Mouse (Mus musculus) MEL (cell line): ENCODE data around the gene Mtss1l. TPM values are rescaled to one million over a fixed set of nuclear protein-coding genes. Genes with fewer than 3 reads are reported as not detected.

ENCODE experiments used
- DNase-seq: peaks from one replicate; pipeline ENCODE4 v3.0.0; 2011; ENCODE audit warnings: low read depth, low spot score
- H3K27ac ChIP-seq: 2 replicates; pipeline ENCODE4 v1.5.1; 2012; ENCODE audit warnings: low read depth, mild to moderate bottlenecking, control low read depth, low read length, moderate library complexity; ENCODE audit not compliant: control insufficient read depth
- H3K27me3 ChIP-seq, 2 experiments: fragments of 150-350 bp in 1 of 2; sonication (generic) in 1 of 2; 2 replicates each; pipeline ENCODE4 v1.6.1; 2012; ENCODE audit warnings: low read length in 2 of 2, mild to moderate bottlenecking in 2 of 2, improper control_type of control experiment in 1 of 2, moderate library complexity in 1 of 2; ENCODE audit not compliant: insufficient read depth in 2 of 2, control insufficient read depth in 1 of 2
- H3K36me3 ChIP-seq, 2 experiments: 2 replicates each; pipeline ENCODE4 v1.6.1; 2012 to 2014; ENCODE audit warnings: low read length in 2 of 2, improper control_type of control experiment in 1 of 2, inconsistent platforms in 1 of 2, mild to moderate bottlenecking in 1 of 2; ENCODE audit not compliant: insufficient read depth in 2 of 2, control insufficient read depth in 1 of 2
- H3K4me1 ChIP-seq, 2 experiments: fragments of 150-350 bp in 1 of 2; sonication (generic) in 1 of 2; 2 replicates each; pipeline ENCODE4 v1.6.1; 2012; ENCODE audit warnings: low read length in 2 of 2, improper control_type of control experiment in 1 of 2, mild to moderate bottlenecking in 1 of 2; ENCODE audit not compliant: insufficient read depth in 2 of 2, control insufficient read depth in 1 of 2
- H3K4me3 ChIP-seq, 2 experiments: fragments of 150-350 bp in 1 of 2; sonication (generic) in 1 of 2; 2 replicates each; pipeline ENCODE4 v1.5.1; 2012; ENCODE audit warnings: low read depth in 2 of 2, low read length in 2 of 2, mild to moderate bottlenecking in 2 of 2, moderate library complexity in 2 of 2, control low read depth in 1 of 2, improper control_type of control experiment in 1 of 2; ENCODE audit not compliant: control insufficient read depth in 1 of 2, insufficient read depth in 1 of 2
- H3K79me2 ChIP-seq: 2 replicates; pipeline ENCODE4 v1.6.1; 2012; ENCODE audit warnings: mild to moderate bottlenecking, low read length, moderate library complexity; ENCODE audit not compliant: control insufficient read depth, poor library complexity, insufficient read depth
- H3K9ac ChIP-seq: 2 replicates; pipeline ENCODE4 v1.6.1; 2012; ENCODE audit warnings: low read depth, mild to moderate bottlenecking, control low read depth, low read length, moderate library complexity; ENCODE audit not compliant: control insufficient read depth, poor library complexity, severe bottlenecking
- H3K9me3 ChIP-seq: fragments of 150-350 bp; sonication (generic); replicated peaks from 2 replicates; pipeline ENCODE4 v1.6.1; 2012; ENCODE audit warnings: mild to moderate bottlenecking, low read length, improper control_type of control experiment, moderate library complexity; ENCODE audit not compliant: insufficient read depth
- BHLHE40 ChIP-seq: IDR thresholded peaks from 2 replicates; pipeline ENCODE4 v1.6.1; 2012; ENCODE audit warnings: low read depth, mild to moderate bottlenecking, inconsistent platforms, low read length, improper control_type of control experiment, borderline replicate concordance
- CHD1 ChIP-seq: IDR thresholded peaks from 2 replicates; pipeline ENCODE4 v1.6.1; 2012; ENCODE audit warnings: low read depth, mild to moderate bottlenecking, inconsistent platforms, low read length, improper control_type of control experiment
- CHD2 ChIP-seq: IDR thresholded peaks from 2 replicates; pipeline ENCODE4 v1.6.1; 2011; ENCODE audit warnings: low read length, improper control_type of control experiment
- ETS1 ChIP-seq: IDR thresholded peaks from 2 replicates; pipeline ENCODE4 v1.6.1; 2012; ENCODE audit warnings: low read depth, mild to moderate bottlenecking, inconsistent platforms, low read length, improper control_type of control experiment, moderate library complexity
- GABPA ChIP-seq: IDR thresholded peaks from 2 replicates; pipeline ENCODE4 v1.6.1; 2012; ENCODE audit warnings: low read depth, mild to moderate bottlenecking, inconsistent platforms, low read length, improper control_type of control experiment, moderate library complexity
- GATA1 ChIP-seq: IDR thresholded peaks from 2 replicates; pipeline ENCODE4 v1.6.1; 2011; ENCODE audit warnings: low read depth, low read length, improper control_type of control experiment
- HCFC1 ChIP-seq: IDR thresholded peaks from 2 replicates; pipeline ENCODE4 v1.6.1; 2012; ENCODE audit warnings: low read depth, mild to moderate bottlenecking, inconsistent platforms, low read length, improper control_type of control experiment, moderate library complexity
- JUND ChIP-seq: IDR thresholded peaks from 2 replicates; pipeline ENCODE4 v1.6.1; 2011; ENCODE audit warnings: low read depth, mild to moderate bottlenecking, improper control_type of control experiment, low read length
- KAT2A ChIP-seq: conservative IDR thresholded peaks from 2 replicates; pipeline ENCODE4 v1.6.1; 2012; ENCODE audit warnings: low read depth, low read length, improper control_type of control experiment, inconsistent platforms
- MAFK ChIP-seq: IDR thresholded peaks from 2 replicates; pipeline ENCODE4 v1.6.1; 2011; ENCODE audit warnings: low read depth, mild to moderate bottlenecking, low read length, improper control_type of control experiment, borderline replicate concordance
- MXI1 ChIP-seq: IDR thresholded peaks from 2 replicates; pipeline ENCODE4 v1.6.1; 2011; ENCODE audit warnings: mild to moderate bottlenecking, low read depth, low read length, improper control_type of control experiment
- NELFE ChIP-seq: IDR thresholded peaks from 2 replicates; pipeline ENCODE4 v1.6.1; 2011; ENCODE audit warnings: low read depth, low read length, improper control_type of control experiment
- NRF1 ChIP-seq: IDR thresholded peaks from 2 replicates; pipeline ENCODE4 v1.6.1; 2014; ENCODE audit warnings: low read depth, mild to moderate bottlenecking, inconsistent platforms, low read length, improper control_type of control experiment, moderate library complexity; ENCODE audit not compliant: poor library complexity, insufficient read depth, severe bottlenecking
- POLR2AphosphoS5 ChIP-seq: IDR thresholded peaks from 2 replicates; pipeline ENCODE4 v1.6.1; 2012; ENCODE audit warnings: low read depth, borderline replicate concordance, mild to moderate bottlenecking, inconsistent platforms, low read length, moderate library complexity, mixed read lengths
- RCOR1 ChIP-seq: IDR thresholded peaks from 2 replicates; pipeline ENCODE4 v1.6.1; 2012; ENCODE audit warnings: low read depth, mild to moderate bottlenecking, inconsistent platforms, low read length, improper control_type of control experiment
- TBP ChIP-seq: IDR thresholded peaks from 2 replicates; pipeline ENCODE4 v1.8.0; 2011; ENCODE audit warnings: low read depth, low read length, improper control_type of control experiment
- USF1 ChIP-seq: IDR thresholded peaks from 2 replicates; pipeline ENCODE4 v1.6.1; 2014; ENCODE audit warnings: low read depth, mild to moderate bottlenecking, inconsistent platforms, low read length, improper control_type of control experiment, moderate library complexity
- ZKSCAN1 ChIP-seq: IDR thresholded peaks from 2 replicates; pipeline ENCODE4 v1.6.1; 2012; ENCODE audit warnings: low read depth, mild to moderate bottlenecking, inconsistent platforms, low read length, improper control_type of control experiment, moderate library complexity
- ZNF384 ChIP-seq: IDR thresholded peaks from 2 replicates; pipeline ENCODE4 v1.6.1; 2012; ENCODE audit warnings: low read depth, mild to moderate bottlenecking, inconsistent platforms, low read length, improper control_type of control experiment
- polyA plus RNA-seq, 2 experiments: library from polyadenylated mRNA; stranded (reverse) in 1 of 2; unstranded in 1 of 2; fragments of >175 nt in 1 of 2; fragments of >200 nt in 1 of 2; gene quantifications; 2 replicates each; pipeline versions ENCODE4 v1.2.1 to v1.2.4; 2012; ENCODE audit warnings: low replicate concordance in 2 of 2, low read depth in 1 of 2; ENCODE audit not compliant: insufficient read length in 2 of 2, insufficient read depth in 1 of 2, missing spikeins in 1 of 2
- total RNA-seq: library from RNA; depleted of rRNA; stranded (reverse); fragments of 300-350 nt; gene quantifications from 2 replicates; pipeline ENCODE4 v1.2.3, GENCODE M21; 2012

Gene Mtss1l
- total and polyA plus RNA-seq, 3 experiments = 1.2 to 4.3 TPM; not detected in 1

DNA sequence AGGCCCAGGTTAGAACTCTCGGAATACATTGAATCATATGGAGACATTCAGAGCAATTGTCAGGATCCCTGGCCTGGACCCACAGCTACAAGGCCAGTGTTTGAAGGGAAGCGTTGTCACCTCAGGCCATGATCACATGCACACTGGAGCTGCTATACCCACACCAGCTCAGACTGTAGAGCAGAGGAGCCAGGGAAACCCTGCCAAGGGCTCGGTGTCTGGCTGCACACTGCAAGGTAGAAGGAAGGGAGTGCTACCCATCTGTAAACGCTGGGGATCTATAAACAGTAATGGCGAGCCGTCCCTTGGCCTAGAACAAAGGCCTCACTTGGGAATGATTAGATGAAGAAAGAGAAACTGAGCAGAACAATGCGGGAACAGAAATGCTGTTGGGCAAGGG lies 21.8 kb upstream of the Mtss1l start:
- no peak for TF ChIP-seq KAT2A
- TF ChIP-seq BHLHE40 = no peak
- TF ChIP-seq ZNF384 = no peak
- TF ChIP-seq HCFC1 = no peak
- no peak for TF ChIP-seq JUND
- Histone ChIP-seq H3K4me1 (no peaks in the 10 kb centered on the region), H3K4me3 (no peak overlapping the region), H3K27me3 (no peaks in the 10 kb centered on the region), H3K36me3 (peaks cover 0 to 1% of the 10 kb centered on the region in 2 experiments; a peak in 1 of 4 replicates), H3K9me3 (no peaks in the 10 kb centered on the region), H3K27ac (no peak overlapping the region), H3K79me2 (no peaks in the 10 kb centered on the region), H3K9ac (no peak overlapping the region)
- DNase-seq = no peak

DNA sequence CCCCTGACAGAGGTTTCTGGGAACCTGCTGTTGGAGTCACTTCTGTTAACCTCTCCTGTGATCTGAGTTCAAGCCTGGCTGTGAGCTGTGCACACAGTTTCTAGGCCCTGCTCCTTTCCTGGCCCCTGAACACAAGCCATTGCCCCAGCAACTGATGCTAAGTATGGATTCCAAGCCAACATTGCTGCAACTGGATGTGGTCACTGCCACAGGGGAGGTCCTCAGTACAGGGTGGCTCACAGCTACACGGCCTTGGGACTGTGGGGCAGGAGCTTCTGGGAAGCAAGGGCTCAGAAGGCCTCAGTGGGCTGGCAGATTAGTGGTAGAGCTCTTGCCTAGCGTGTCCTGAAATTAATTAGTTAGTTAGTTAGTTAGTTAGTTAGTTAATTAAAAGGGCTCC lies 20.7 kb upstream of the Mtss1l start:
- no peak for DNase-seq
- Histone ChIP-seq H3K9ac (no peak overlapping the region), H3K27ac (no peak overlapping the region), H3K4me1 (no peaks in the 10 kb centered on the region), H3K27me3 (no peaks in the 10 kb centered on the region), H3K79me2 (no peaks in the 10 kb centered on the region), H3K9me3 (no peaks in the 10 kb centered on the region), H3K36me3 (peaks cover 0 to 1% of the 10 kb centered on the region in 2 experiments; a peak in 1 of 4 replicates), H3K4me3 (no peak overlapping the region)
- TF ChIP-seq KAT2A (no peak), BHLHE40 (no peak), CHD2 (no peak), MXI1 (no peak)

DNA sequence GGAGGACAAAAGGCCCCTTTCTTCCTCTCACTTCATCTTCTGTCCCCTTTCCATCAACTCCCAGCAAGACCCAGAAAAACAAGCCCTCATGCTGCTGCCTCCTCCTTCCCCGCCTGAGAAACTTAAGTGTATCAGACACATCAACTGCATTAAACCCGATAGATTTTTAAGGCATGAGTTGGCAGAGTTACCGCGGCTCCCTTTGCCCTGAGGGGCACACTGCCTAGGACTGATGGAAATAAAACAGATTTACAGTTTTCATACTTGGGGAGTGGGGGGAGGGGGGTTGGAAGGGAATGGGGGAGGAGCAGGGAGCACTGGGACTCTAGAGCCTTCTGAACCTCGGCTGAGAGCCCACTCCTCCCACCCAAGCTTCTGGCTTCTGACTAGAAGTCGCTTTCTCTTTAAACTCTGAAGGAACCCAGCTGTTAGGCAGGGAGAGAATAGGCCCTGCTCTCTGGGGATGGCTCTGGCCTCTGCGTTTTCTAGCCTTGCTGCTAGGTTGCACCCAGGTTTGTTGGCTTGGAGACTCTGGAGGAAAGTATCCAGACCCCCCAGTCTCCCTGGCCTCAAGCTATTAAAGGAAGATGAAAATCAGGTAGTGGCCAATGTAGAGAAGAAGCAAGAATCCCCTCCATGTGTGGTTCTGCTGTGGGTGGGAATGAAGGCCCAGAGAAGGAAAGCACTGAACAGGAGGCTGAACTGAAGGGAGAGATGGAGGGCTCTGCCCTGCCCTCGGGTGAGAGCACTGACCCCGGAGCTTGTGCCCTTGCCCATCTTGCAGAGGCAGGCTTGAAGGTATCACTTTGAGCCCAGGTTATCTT lies 18.4 kb upstream of the Mtss1l start:
- H3K36me3 ChIP-seq = no peaks in the 10 kb centered on the region; a peak in 1 of 4 replicates

More for the DNA sequence above, 18.4 kb upstream of the Mtss1l start:
- H3K9me3 ChIP-seq = no peaks in the 10 kb centered on the region
- TF ChIP-seq GABPA (no peak), TBP (no peak), USF1 (no peak), BHLHE40 (no peak), RCOR1 (no peak), GATA1 (no peak), JUND (no peak), MAFK (no peak), POLR2AphosphoS5 (no peak), NELFE (no peak), CHD2 (no peak), CHD1 (no peak), ETS1 (no peak), ZKSCAN1 (no peak), HCFC1 (no peak), NRF1 (no peak)
- H3K79me2 ChIP-seq = no peaks in the 10 kb centered on the region
- H3K27me3 ChIP-seq = no peaks in the 10 kb centered on the region
- no peak overlapping the region for H3K27ac ChIP-seq
- no peak for DNase-seq
- no peaks in the 10 kb centered on the region for H3K4me1 ChIP-seq
- H3K4me3 ChIP-seq = no peak overlapping the region
- H3K9ac ChIP-seq = no peak overlapping the region
